Mouse (Mus musculus): Measurements from ENCODE around the gene Nkain1. TPM values are rescaled to one million over a fixed set of nuclear protein-coding genes. Genes with fewer than 3 reads are reported as not detected.

Gene Nkain1
- not detected in 2 replicates for polyA plus RNA-seq (2015; fragmentation: Nextera tagmentation; extraction: Ambion mirVana)

DNA sequence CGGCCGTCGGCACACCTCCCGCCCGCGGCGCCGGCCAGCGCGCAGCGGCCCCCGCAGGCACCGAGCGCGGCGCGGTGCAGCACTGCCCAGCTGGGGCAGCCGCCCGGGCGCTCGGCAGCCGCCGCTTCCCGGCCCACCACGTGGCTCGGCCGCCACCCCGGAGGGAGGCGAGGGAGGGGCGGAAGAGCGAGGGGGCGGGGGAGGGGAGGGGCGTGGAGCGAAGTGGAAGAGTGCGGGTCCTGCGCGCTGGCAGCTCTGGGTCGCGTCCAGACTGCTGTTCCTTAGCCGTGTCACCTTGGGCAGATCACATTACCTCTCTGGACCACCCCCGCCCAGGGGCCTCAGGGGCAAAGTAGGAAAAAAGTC is at the start of gene Nkain1:
Gene Nkain1, minus strand, starts transcription at position 126 of the 366 bp plus-strand sequence.
- ATAC-seq (ENCODE audit: low read depth) = no peak
- H3K27ac ChIP-seq = no peak within 1 kb of the TSS
- H3K4me2 ChIP-seq = peak within 1 kb of the TSS; percentile 79
- H3K27me3 ChIP-seq = peaks cover 68% of the 10 kb centered on the region
- H3K4me1 ChIP-seq (replicated peaks) = peaks cover 8% of the 10 kb centered on the region; the same call in 1 of the 2 replicates
- peak within 1 kb of the TSS; percentile 59 for H3K4me3 ChIP-seq (replicated peaks)
- H3K9me3 ChIP-seq (replicated peaks) = no peaks in the 10 kb centered on the region
- no peaks in the 10 kb centered on the region for H3K36me3 ChIP-seq
- 2% methylated on average over 33 of the region's 41 CpGs for WGBS (ENCODE audit: insufficient replicate concordance)
- H3K9ac ChIP-seq = peak within 1 kb of the TSS; percentile 53
- DNase-seq = no peak

DNA sequence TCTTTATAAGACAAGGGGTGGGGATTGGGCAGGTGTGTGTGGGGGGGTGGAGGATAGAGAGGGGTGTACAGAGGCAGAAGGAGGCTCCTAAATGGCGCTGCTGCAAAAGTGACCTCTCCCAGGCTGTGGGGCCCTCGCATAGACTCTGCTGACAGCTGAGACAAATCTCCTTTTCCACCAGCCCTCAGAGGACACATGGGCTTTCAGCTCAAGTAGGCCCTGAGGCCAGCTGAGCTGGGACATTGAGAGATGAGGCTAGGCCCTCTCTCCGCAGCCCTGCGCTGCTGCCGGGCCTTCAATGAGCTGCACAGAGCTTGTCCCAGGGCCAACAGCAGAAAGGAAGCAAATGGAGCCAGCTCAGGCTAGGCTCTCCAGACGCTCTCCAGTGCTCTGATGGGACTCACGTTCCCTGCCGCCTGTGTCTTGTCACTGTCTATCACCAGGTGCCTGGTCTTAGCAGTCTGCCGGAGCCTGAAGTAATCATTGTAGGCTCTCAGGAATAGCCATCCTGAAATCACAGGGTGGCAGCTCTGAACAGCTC is 4.8 kb upstream of the Nkain1 start:
- Histone ChIP-seq H3K9ac (no peak overlapping the region), H3K9me3 (replicated peaks) (no peaks in the 10 kb centered on the region), H3K4me3 (replicated peaks) (no peak overlapping the region), H3K36me3 (no peaks in the 10 kb centered on the region), H3K27ac (no peak overlapping the region), H3K27me3 (peaks cover 35% of the 10 kb centered on the region), H3K4me1 (replicated peaks) (0 out of 2 replicates have a peak, but pooled peaks cover under 1% of the 10 kb centered on the region), H3K4me2 (no peak overlapping the region)
- WGBS (ENCODE audit: insufficient replicate concordance) = 77% methylated on average over 9 of the region's 9 CpGs
- ATAC-seq (ENCODE audit: low read depth) (no peak), DNase-seq (no peak)

DNA sequence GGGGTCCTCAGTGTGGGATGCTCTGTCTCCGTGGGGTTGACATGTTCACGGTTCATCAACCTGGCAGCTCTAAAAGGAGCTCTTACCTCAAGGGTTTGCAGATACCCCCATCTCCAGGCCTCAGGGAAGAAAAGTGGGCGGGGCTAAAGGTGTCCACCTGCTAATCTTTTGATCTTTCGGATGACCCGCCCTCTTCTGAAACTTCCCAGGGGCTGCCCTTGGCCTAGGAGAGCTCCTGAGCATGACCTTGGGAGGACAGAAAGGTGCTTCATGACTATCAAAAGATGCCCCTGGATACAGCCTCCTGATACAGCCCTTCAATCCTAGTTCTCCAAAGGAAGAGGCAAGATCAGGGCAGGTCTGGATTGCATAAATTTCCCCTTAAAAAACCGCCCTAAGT is 3.1 kb upstream of the Nkain1 start:
- WGBS (ENCODE audit: insufficient replicate concordance) = 57% methylated on average over 6 of the region's 6 CpGs
- H3K9me3 ChIP-seq (replicated peaks) = no peaks in the 10 kb centered on the region

DNA sequence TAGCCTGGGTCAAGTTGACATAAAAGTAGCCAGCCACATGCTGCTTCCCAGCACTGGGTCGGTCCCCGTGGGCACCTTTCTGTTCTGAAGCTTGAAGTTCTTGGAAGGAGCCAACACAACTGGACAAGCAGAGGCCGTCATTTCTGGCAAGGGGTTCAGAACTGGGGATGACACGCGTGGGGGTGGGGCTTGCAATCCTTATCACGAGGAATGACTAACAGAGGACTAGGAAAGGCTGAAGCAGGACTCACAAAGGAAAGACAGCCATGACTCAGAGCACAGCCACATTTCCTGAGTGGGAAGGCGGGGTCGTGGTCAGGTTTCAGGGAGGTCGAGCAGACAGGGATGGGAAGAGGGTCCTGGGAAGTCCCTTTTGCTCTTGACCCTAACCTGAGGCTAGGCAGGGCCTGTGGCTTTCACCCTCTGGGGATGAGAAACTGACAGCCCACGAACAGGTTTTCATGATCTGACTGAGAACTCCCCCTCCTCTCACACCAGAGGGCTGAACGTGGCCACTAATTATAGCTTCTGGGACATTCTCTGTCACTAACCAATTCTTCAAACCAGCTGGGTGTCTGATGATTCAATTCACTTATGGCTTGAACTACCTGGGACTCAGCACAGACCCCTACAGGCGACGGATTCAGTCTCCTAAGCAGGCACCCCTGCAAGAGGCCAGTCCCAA is 2.4 kb upstream of the Nkain1 start:
- no peaks in the 10 kb centered on the region for H3K9me3 ChIP-seq (replicated peaks)
- H3K4me2 ChIP-seq = no peak overlapping the region
- H3K4me1 ChIP-seq (replicated peaks) = peaks cover 8% of the 10 kb centered on the region; the same call in 1 of the 2 replicates
- DNase-seq (no peak), ATAC-seq (ENCODE audit: low read depth) (no peak)
- no peak overlapping the region for H3K27ac ChIP-seq
- 38% methylated on average over 13 of the region's 13 CpGs for WGBS (ENCODE audit: insufficient replicate concordance)
- no peak overlapping the region for H3K9ac ChIP-seq
- H3K27me3 ChIP-seq = peaks cover 58% of the 10 kb centered on the region
- H3K36me3 ChIP-seq = no peaks in the 10 kb centered on the region
- no peak overlapping the region for H3K4me3 ChIP-seq (replicated peaks)

More for the DNA sequence above, 3.1 kb upstream of the Nkain1 start:
- peaks cover 8% of the 10 kb centered on the region; the same call in 1 of the 2 replicates for H3K4me1 ChIP-seq (replicated peaks)
- H3K9ac ChIP-seq = no peak overlapping the region
- no peak overlapping the region for H3K4me3 ChIP-seq (replicated peaks)
- no peaks in the 10 kb centered on the region for H3K36me3 ChIP-seq
- no peak overlapping the region for H3K4me2 ChIP-seq
- ATAC-seq (ENCODE audit: low read depth) = no peak
- no peak overlapping the region for H3K27ac ChIP-seq
- no peak for DNase-seq
- H3K27me3 ChIP-seq = peaks cover 51% of the 10 kb centered on the region

DNA sequence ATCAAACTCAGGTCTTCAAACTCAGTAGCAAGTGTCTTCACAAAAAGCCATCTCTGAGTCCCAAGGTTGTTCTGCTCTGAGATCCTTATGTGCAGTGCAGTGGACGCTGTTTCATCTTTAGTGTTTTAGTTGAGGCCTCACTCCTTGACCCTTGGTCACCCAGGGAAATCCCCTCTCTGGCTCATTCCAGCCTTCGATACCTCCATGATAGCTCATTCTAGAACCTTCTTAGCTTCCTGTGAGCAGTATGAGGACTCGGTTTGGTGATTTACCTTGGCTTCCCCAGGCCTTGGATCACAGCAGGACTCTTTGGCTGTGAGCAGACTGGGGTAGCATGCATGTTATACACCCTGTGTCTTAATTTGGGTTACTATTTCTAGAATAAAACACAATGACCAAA is 1.6 kb upstream of the Nkain1 start:
- Histone ChIP-seq H3K4me2 (no peak overlapping the region), H3K9ac (no peak overlapping the region), H3K4me3 (replicated peaks) (no peak overlapping the region), H3K27me3 (peaks cover 61% of the 10 kb centered on the region), H3K4me1 (replicated peaks) (peaks cover 8% of the 10 kb centered on the region; the same call in 1 of the 2 replicates), H3K27ac (no peak overlapping the region), H3K9me3 (replicated peaks) (no peaks in the 10 kb centered on the region), H3K36me3 (no peaks in the 10 kb centered on the region)
- DNase-seq (no peak), ATAC-seq (ENCODE audit: low read depth) (no peak)
- 52% methylated on average over 3 of the region's 3 CpGs for WGBS (ENCODE audit: insufficient replicate concordance)

DNA sequence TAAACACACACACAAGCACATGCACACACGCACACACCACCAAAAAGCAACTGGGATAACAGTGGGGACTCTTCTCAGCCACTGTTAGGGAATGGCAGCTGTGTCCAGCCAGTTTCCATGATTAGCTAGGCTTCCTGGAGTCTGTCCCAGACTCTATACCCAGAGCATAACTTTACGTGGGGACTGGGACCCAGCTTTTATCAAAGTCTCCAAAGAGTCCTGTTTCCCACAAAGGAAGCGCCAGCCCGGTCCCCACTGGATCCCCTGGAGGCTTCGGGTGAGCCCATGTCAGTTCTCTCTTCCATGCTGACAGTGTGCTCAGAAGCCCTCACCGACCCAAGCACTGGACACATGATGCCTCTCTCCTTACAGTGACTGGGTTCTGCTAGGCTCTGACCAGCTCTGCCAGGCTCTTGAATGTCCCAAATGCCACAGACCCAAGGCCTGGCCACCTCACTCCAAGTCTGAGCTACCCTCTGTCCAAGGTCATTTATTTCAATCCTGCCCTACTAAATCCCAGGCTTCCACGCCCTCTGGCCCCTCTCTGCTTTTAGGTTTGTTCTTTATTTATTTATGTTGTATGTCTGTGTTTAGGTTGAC is 988 bp upstream of the Nkain1 start:
- Histone ChIP-seq H3K4me2 (no peak overlapping the region), H3K4me3 (replicated peaks) (no peak overlapping the region), H3K36me3 (no peaks in the 10 kb centered on the region), H3K9me3 (replicated peaks) (no peaks in the 10 kb centered on the region), H3K27ac (no peak overlapping the region), H3K27me3 (peaks cover 65% of the 10 kb centered on the region), H3K4me1 (replicated peaks) (peaks cover 8% of the 10 kb centered on the region; the same call in 1 of the 2 replicates), H3K9ac (no peak overlapping the region)
- WGBS (ENCODE audit: insufficient replicate concordance) = 68% methylated on average over 7 of the region's 7 CpGs
- ATAC-seq (ENCODE audit: low read depth) = no peak
- no peak for DNase-seq

DNA sequence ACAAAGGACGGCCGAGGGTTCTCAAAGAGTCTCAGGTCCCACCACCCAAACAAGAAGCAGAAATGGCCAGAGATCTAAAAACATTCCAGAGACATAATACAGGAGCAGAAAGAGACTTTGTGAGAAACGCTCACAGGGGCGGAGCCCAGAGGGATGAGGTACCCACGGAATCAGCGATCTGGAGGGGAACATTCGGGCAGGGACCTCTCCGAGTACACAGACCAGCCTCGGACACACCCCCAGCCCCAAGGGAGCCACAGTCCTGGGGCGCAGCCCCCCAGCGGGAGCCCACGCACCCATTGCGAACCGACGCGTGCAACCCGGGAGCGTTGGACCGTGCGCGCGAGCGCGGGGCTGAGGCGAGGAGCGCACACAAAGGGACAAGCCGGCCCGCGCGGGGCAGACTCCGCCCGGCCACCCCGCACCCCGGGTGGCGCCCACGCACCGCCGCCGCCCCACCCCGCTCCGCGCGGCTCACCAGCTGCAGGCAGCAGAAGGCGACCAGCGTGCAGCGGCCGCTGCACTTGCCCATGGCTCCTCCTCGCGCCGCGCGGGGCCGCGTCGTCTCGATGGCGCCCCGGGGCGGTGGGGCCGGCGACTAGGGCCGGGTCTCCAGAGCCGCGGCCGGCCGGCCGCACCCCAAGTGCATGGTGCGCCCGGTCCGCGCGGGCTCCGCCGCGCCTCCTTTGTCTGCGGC is 474 bp downstream of the Nkain1 start:
- Histone ChIP-seq H3K4me2 (peak overlapping the region; percentile 79), H3K9ac (peak overlapping the region; percentile 53), H3K9me3 (replicated peaks) (no peaks in the 10 kb centered on the region), H3K4me3 (replicated peaks) (peak overlapping the region; percentile 59), H3K27ac (no peak overlapping the region), H3K4me1 (replicated peaks) (peaks cover 8% of the 10 kb centered on the region; the same call in 1 of the 2 replicates), H3K27me3 (peaks cover 69% of the 10 kb centered on the region), H3K36me3 (no peaks in the 10 kb centered on the region)
- DNase-seq (no peak), ATAC-seq (ENCODE audit: low read depth) (no peak)
- under 1% methylated on average over 64 of the region's 76 CpGs for WGBS (ENCODE audit: insufficient replicate concordance)

DNA sequence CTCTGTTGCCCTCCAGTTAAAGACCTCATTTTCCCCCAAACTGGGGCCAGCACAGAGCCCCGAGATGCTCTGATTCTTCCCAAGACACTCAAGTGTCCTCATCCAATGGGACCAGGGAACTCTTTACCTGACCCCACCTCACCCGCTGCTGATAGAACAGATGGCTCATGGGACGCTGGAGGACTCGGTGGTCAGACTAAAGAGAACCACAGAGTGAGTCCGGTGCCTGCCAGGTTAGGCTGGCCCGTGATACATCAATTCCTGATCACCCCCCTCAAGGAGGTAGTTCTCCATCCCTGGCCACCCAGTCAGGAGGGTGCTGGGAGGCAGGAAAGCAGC is 992 bp downstream of the Nkain1 start:
- Histone ChIP-seq H3K9ac (no peak overlapping the region), H3K36me3 (no peaks in the 10 kb centered on the region), H3K27me3 (peaks cover 69% of the 10 kb centered on the region), H3K27ac (no peak overlapping the region), H3K4me3 (replicated peaks) (peak overlapping the region; percentile 59), H3K4me2 (peak overlapping the region; percentile 79), H3K4me1 (replicated peaks) (peaks cover 8% of the 10 kb centered on the region; the same call in 1 of the 2 replicates), H3K9me3 (replicated peaks) (no peaks in the 10 kb centered on the region)
- WGBS (ENCODE audit: insufficient replicate concordance) = 5% methylated on average over 6 of the region's 6 CpGs
- ATAC-seq (ENCODE audit: low read depth) (no peak), DNase-seq (no peak)

DNA sequence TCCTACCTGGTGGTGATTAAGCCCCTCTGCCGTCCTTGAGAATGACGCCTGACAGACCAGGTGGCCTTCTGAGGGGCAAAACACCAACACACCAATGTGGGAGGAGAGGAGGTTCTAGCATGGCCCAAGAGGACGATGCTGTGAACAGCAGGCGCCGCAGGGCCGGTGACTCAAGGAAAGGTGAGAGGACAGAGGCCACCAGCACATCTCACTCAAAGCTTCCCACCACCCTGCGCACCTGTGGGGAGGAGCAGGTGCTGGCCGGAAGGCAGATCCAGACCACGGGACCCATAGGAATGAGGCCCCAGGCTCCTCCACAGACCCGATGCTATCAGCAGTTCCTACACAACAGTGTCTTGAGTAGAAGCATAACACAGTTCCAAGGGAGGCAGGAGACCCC is 1.4 kb downstream of the Nkain1 start:
- H3K4me1 ChIP-seq (replicated peaks) = peaks cover 8% of the 10 kb centered on the region; the same call in 1 of the 2 replicates
- no peaks in the 10 kb centered on the region for H3K9me3 ChIP-seq (replicated peaks)
- no peak overlapping the region for H3K4me3 ChIP-seq (replicated peaks)
- H3K36me3 ChIP-seq = no peaks in the 10 kb centered on the region
- no peak for ATAC-seq (ENCODE audit: low read depth)
- peaks cover 69% of the 10 kb centered on the region for H3K27me3 ChIP-seq
- no peak for DNase-seq
- H3K4me2 ChIP-seq = no peak overlapping the region; the same call in 1 of the 2 replicates
- H3K27ac ChIP-seq = no peak overlapping the region
- WGBS (ENCODE audit: insufficient replicate concordance) = 34% methylated on average over 10 of the region's 10 CpGs
- no peak overlapping the region for H3K9ac ChIP-seq

DNA sequence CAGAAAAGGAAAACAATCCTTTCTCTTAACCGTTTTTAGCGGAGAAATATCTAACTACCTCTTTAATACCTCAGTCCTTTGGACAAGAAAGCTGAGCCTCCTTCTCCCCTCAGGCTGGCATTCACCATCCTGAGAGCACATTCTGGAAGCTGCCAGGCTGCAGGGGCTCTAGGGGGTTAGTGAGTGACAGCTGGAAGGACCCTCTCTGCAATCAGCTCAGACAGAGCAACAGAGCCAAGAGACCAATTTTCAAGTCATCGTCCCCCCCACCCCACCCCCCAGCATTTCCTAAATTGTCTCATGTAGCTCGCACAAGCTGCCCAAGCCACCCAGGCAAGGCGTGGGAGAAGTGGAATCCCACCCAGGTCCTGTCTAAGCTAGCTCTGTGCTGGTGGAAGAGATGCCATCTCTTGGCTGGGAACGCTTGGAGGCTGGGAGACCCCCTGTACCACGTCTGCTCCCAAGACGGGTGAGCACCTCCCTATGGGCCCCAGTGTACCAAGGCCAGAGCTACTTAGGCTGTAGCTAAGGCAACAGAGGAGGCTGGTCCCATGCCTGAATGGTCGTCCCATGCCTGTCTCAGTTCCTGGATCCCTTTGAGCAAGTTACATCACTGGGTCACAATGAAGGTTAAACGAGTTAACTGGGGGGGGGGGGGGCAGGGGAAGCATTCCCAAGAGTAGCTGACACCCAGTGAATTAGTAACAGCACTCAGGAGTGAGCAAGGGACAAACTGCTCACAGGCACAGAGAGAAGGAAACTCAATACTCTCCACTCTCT is 2.8 kb downstream of the Nkain1 start:
- no peaks in the 10 kb centered on the region for H3K9me3 ChIP-seq (replicated peaks)
- peaks cover 58% of the 10 kb centered on the region for H3K27me3 ChIP-seq
- WGBS (ENCODE audit: insufficient replicate concordance) = 54% methylated on average over 10 of the region's 10 CpGs

More for the DNA sequence above, 2.8 kb downstream of the Nkain1 start:
- DNase-seq (no peak), ATAC-seq (ENCODE audit: low read depth) (no peak)
- no peak overlapping the region for H3K9ac ChIP-seq
- H3K4me1 ChIP-seq (replicated peaks) = peaks cover 8% of the 10 kb centered on the region; the same call in 1 of the 2 replicates
- no peak overlapping the region for H3K4me3 ChIP-seq (replicated peaks)
- H3K36me3 ChIP-seq = no peaks in the 10 kb centered on the region
- H3K27ac ChIP-seq = no peak overlapping the region
- no peak overlapping the region for H3K4me2 ChIP-seq

All from liver, embryonic 13.5 days (tissue).